In genomic region chr2:30708001-30708683, GRCm38 (mm10) we compare ENCODE assay signal across 8 mouse cellular contexts.
DNase-seq lines count a peak whose midpoint lies in the region; ATAC-seq and TF ChIP-seq lines count a peak whose summit lies in the region.

No protein-coding gene starts in this region.

- H3K27me3 ChIP-seq in heart, embryonic 15.5 days = no peaks in the 10 kb centered on the region
- H3K27me3 ChIP-seq in kidney, postnatal 0 days (ENCODE audit: insufficient read depth, low read length) = no peaks in the 10 kb centered on the region
- no peaks in the 10 kb centered on the region for H3K27me3 ChIP-seq in lung, embryonic 14.5 days (ENCODE audit: insufficient read depth, low read length)

- no peaks in the 10 kb centered on the region for H3K36me3 ChIP-seq in heart, embryonic 15.5 days
- no peaks in the 10 kb centered on the region for H3K36me3 ChIP-seq in kidney, postnatal 0 days (ENCODE audit: insufficient read depth, low read length)
- H3K36me3 ChIP-seq in lung, embryonic 14.5 days (ENCODE audit: insufficient read depth) = no peaks in the 10 kb centered on the region

- H3K4me1 ChIP-seq in heart, embryonic 15.5 days (replicated peaks) = peaks cover 54% of the 10 kb centered on the region
- peaks cover 53% of the 10 kb centered on the region for H3K4me1 ChIP-seq in kidney, postnatal 0 days (replicated peaks; ENCODE audit: insufficient read depth, low read length)
- peaks cover 45% of the 10 kb centered on the region for H3K4me1 ChIP-seq in lung, embryonic 14.5 days (ENCODE audit: insufficient read depth)

- peak; percentile 54 for ATAC-seq in heart, embryonic 15.5 days (replicated peaks; ENCODE audit: insufficient number of reproducible peaks, insufficient read depth, low FRiP score, low read depth)
- ATAC-seq in kidney, postnatal 0 days (replicated peaks; ENCODE audit: low FRiP score, low read depth) = peak; percentile 77
- peak; percentile 80 for ATAC-seq in lung, embryonic 14.5 days (ENCODE audit: insufficient read depth)

- DNase-seq in CD4-positive helper T cell, adult 2 months (ENCODE audit: low read depth, low spot score) = peak; percentile 55
- DNase-seq in adrenal gland, postnatal 14 days = peak; percentile 91
- peak; percentile 80 for DNase-seq in fibroblast of lung, adult 2 months (ENCODE audit: low read depth)
- DNase-seq in kidney, postnatal 0 days (ENCODE audit: low spot score) = peak; percentile 95
- DNase-seq in lung, embryonic 14.5 days = peak; percentile 95
- peak; percentile 88 for DNase-seq in right cerebral cortex, adult 18-20 months
- DNase-seq in yolk sac, embryonic 10.5 days (ENCODE audit: low spot score) = peak; percentile 82

- H3K4me2 ChIP-seq in heart, embryonic 15.5 days = peak overlapping the region; percentile 96
- H3K4me2 ChIP-seq in kidney, postnatal 0 days (ENCODE audit: low read length) = peak overlapping the region; percentile 55
- H3K4me2 ChIP-seq in lung, embryonic 14.5 days = peak overlapping the region; percentile 89

- peak overlapping the region; percentile 98 for H3K27ac ChIP-seq in heart, embryonic 15.5 days
- peak overlapping the region; percentile 99 for H3K27ac ChIP-seq in kidney, postnatal 0 days
- peak overlapping the region; percentile 100 for H3K27ac ChIP-seq in lung, embryonic 14.5 days (ENCODE audit: low read depth)

- no peak for TF ChIP-seq CTCF in kidney, postnatal 0 days (IDR thresholded peaks at IDR 0.05; ENCODE audit: low read depth)
- no peak for TF ChIP-seq CTCF in lung, embryonic 14.5 days (IDR thresholded peaks at IDR 0.05; ENCODE audit: low read depth)

- H3K9me3 ChIP-seq in heart, embryonic 15.5 days (replicated peaks) = no peaks in the 10 kb centered on the region
- H3K9me3 ChIP-seq in kidney, postnatal 0 days (replicated peaks; ENCODE audit: low read length) = no peaks in the 10 kb centered on the region
- no peaks in the 10 kb centered on the region for H3K9me3 ChIP-seq in lung, embryonic 14.5 days (ENCODE audit: low read depth, low read length)

- H3K4me3 ChIP-seq in heart, embryonic 15.5 days = peak overlapping the region; percentile 50
- peak overlapping the region; percentile 22; the same call in 1 of the 2 replicates for H3K4me3 ChIP-seq in kidney, postnatal 0 days (replicated peaks; ENCODE audit: low read depth, low read length)
- peak overlapping the region; percentile 32 for H3K4me3 ChIP-seq in lung, embryonic 14.5 days (ENCODE audit: low read depth, low read length)

- 3% methylated on average over 44 of the region's 48 CpGs for WGBS in heart, embryonic 15.5 days
- under 1% methylated on average over 48 of the region's 48 CpGs for WGBS in kidney, postnatal 0 days
- under 1% methylated on average over 37 of the region's 48 CpGs for WGBS in lung, embryonic 14.5 days

- peak overlapping the region; percentile 77 for H3K9ac ChIP-seq in heart, embryonic 15.5 days
- peak overlapping the region; percentile 70 for H3K9ac ChIP-seq in kidney, postnatal 0 days (ENCODE audit: low read depth, low read length)
- peak overlapping the region; percentile 72 for H3K9ac ChIP-seq in lung, embryonic 14.5 days

Comparison
In these comparisons a context has a peak if more than half of its experiments do, and no peak if none do; other contexts are left out.
1. Peak in every context shown above with its lines: DNase-seq, ATAC-seq, H3K4me3 ChIP-seq and H3K27ac ChIP-seq.